Mouse (Mus musculus): ENCODE measurements at regions not wholly inside any gene's neighbourhood (a gene's known extent, or its start where the extent isn't known, plus 50 kb on each side); places are given as distances from the start of the nearest gene placed in this dataset.

DNA sequence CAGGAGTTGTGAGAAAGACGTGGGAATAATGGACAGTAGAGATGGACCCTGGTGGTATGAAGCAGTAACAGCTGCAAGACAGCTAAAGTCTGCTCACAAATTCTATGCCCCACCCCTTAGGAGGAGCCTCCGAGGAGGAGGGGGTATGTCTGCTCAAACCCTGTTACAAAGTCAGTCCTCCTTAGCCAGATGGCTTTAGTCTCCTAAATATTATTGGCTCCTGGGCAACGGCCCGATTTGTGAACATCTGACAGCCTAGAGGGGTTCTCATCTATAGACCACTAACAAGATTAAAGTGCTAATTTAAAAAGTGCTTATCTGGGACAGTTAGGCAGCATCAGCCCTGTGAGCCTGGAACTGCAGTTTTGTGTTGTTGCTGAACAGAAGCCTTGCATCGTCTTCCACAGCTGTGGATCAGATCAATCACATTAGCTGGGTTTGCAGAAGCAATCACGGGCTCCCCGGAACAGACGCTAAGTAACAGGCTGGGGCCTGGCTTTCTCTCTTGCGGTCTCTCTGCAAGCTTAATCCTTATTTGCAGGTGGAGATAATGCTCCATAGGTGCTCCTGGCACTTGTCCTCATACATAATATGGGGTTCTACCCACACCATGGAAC lies 339.3 kb downstream of the Rnf144a start:
- no peaks in the 10 kb centered on the region for H3K27me3 ChIP-seq (ENCODE audit: control insufficient read depth, insufficient read depth, low read length, poor library complexity, severe bottlenecking)
- TF ChIP-seq EP300 (IDR thresholded peaks at IDR 0.05; ENCODE audit: insufficient read depth, low read depth, low read length) = no peak
- H3K9ac ChIP-seq (ENCODE audit: low read depth, poor library complexity, severe bottlenecking) = no peak overlapping the region
- H3K27ac ChIP-seq (ENCODE audit: insufficient read depth, low read length) = no peak overlapping the region
- no peak overlapping the region for H3K4me3 ChIP-seq (ENCODE audit: low read depth, low read length)
- no peaks in the 10 kb centered on the region for H3K4me1 ChIP-seq (ENCODE audit: control insufficient read depth, insufficient read depth, low read length)
- H3K9me3 ChIP-seq (replicated peaks; ENCODE audit: control insufficient read depth, insufficient read depth, low read length, poor library complexity, severe bottlenecking) = no peaks in the 10 kb centered on the region
- no peaks in the 10 kb centered on the region for H3K36me3 ChIP-seq (ENCODE audit: control insufficient read depth, insufficient read depth, low read length, poor library complexity, severe bottlenecking)

GRCm38 (mm10) chr12:26072180-26072579 lies 342.9 kb downstream of the Rnf144a start:
- Histone ChIP-seq H3K9me3 (replicated peaks; ENCODE audit: control insufficient read depth, insufficient read depth, low read length, poor library complexity, severe bottlenecking) (no peaks in the 10 kb centered on the region), H3K4me3 (ENCODE audit: low read depth, low read length) (no peak overlapping the region), H3K27ac (ENCODE audit: insufficient read depth, low read length) (no peak overlapping the region), H3K9ac (ENCODE audit: low read depth, poor library complexity, severe bottlenecking) (no peak overlapping the region), H3K27me3 (ENCODE audit: control insufficient read depth, insufficient read depth, low read length, poor library complexity, severe bottlenecking) (no peaks in the 10 kb centered on the region), H3K36me3 (ENCODE audit: control insufficient read depth, insufficient read depth, low read length, poor library complexity, severe bottlenecking) (no peaks in the 10 kb centered on the region), H3K4me1 (ENCODE audit: control insufficient read depth, insufficient read depth, low read length) (no peaks in the 10 kb centered on the region)
- no peak for TF ChIP-seq CTCF (IDR thresholded peaks at IDR 0.05; ENCODE audit: low read depth, low read length)
- no peak for TF ChIP-seq POLR2A (IDR thresholded peaks at IDR 0.05; ENCODE audit: insufficient read depth, low read length)
- TF ChIP-seq EP300 (IDR thresholded peaks at IDR 0.05; ENCODE audit: insufficient read depth, low read depth, low read length) = no peak

DNA sequence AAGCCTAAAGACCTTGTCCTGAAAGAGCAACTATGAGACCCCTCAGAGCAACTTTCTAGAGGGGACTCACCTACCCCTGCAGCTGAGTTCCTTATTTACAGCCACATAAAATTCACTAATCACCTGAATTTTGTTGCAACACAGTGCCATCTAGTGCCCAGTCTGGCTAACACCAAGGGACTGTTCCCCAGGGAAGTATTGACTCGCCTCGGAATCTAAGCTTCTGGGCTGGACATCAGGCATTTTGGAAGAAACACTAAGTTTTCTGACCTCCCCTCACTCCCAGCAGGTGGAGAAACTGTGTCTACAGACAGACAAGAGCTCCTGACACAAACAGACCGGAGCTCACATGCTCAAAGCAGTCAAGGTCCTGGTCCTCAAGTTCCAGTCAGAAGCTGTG lies 343.4 kb downstream of the Rnf144a start:
- H3K9ac ChIP-seq (ENCODE audit: low read depth, poor library complexity, severe bottlenecking) = no peak overlapping the region
- TF ChIP-seq POLR2A (IDR thresholded peaks at IDR 0.05; ENCODE audit: insufficient read depth, low read length) (no peak), CTCF (IDR thresholded peaks at IDR 0.05; ENCODE audit: low read depth, low read length) (peak; percentile 35), EP300 (IDR thresholded peaks at IDR 0.05; ENCODE audit: insufficient read depth, low read depth, low read length) (no peak)
- no peaks in the 10 kb centered on the region for H3K27me3 ChIP-seq (ENCODE audit: control insufficient read depth, insufficient read depth, low read length, poor library complexity, severe bottlenecking)

GRCm38 (mm10) chr12:26068685-26069008 lies 346.4 kb downstream of the Rnf144a start:
- no peaks in the 10 kb centered on the region for H3K4me1 ChIP-seq (ENCODE audit: control insufficient read depth, insufficient read depth, low read length)
- H3K4me3 ChIP-seq (ENCODE audit: low read depth, low read length) = no peak overlapping the region
- no peak overlapping the region for H3K27ac ChIP-seq (ENCODE audit: insufficient read depth, low read length)
- no peaks in the 10 kb centered on the region for H3K36me3 ChIP-seq (ENCODE audit: control insufficient read depth, insufficient read depth, low read length, poor library complexity, severe bottlenecking)
- TF ChIP-seq EP300 (IDR thresholded peaks at IDR 0.05; ENCODE audit: insufficient read depth, low read depth, low read length) (no peak), CTCF (IDR thresholded peaks at IDR 0.05; ENCODE audit: low read depth, low read length) (no peak), POLR2A (IDR thresholded peaks at IDR 0.05; ENCODE audit: insufficient read depth, low read length) (no peak)
- H3K9ac ChIP-seq (ENCODE audit: low read depth, poor library complexity, severe bottlenecking) = no peak overlapping the region
- no peaks in the 10 kb centered on the region for H3K9me3 ChIP-seq (replicated peaks; ENCODE audit: control insufficient read depth, insufficient read depth, low read length, poor library complexity, severe bottlenecking)
- H3K27me3 ChIP-seq (ENCODE audit: control insufficient read depth, insufficient read depth, low read length, poor library complexity, severe bottlenecking) = no peaks in the 10 kb centered on the region

More for the DNA sequence above, 343.4 kb downstream of the Rnf144a start:
- Histone ChIP-seq H3K27ac (ENCODE audit: insufficient read depth, low read length) (no peak overlapping the region), H3K9me3 (replicated peaks; ENCODE audit: control insufficient read depth, insufficient read depth, low read length, poor library complexity, severe bottlenecking) (no peaks in the 10 kb centered on the region), H3K4me3 (ENCODE audit: low read depth, low read length) (no peak overlapping the region), H3K36me3 (ENCODE audit: control insufficient read depth, insufficient read depth, low read length, poor library complexity, severe bottlenecking) (no peaks in the 10 kb centered on the region), H3K4me1 (ENCODE audit: control insufficient read depth, insufficient read depth, low read length) (no peaks in the 10 kb centered on the region)

- Histone ChIP-seq H3K9ac (ENCODE audit: low read depth, poor library complexity, severe bottlenecking) (no peak overlapping the region), H3K9me3 (replicated peaks; ENCODE audit: control insufficient read depth, insufficient read depth, low read length, poor library complexity, severe bottlenecking) (no peaks in the 10 kb centered on the region), H3K27me3 (ENCODE audit: control insufficient read depth, insufficient read depth, low read length, poor library complexity, severe bottlenecking) (no peaks in the 10 kb centered on the region), H3K36me3 (ENCODE audit: control insufficient read depth, insufficient read depth, low read length, poor library complexity, severe bottlenecking) (no peaks in the 10 kb centered on the region), H3K4me1 (ENCODE audit: control insufficient read depth, insufficient read depth, low read length) (no peaks in the 10 kb centered on the region), H3K27ac (ENCODE audit: insufficient read depth, low read length) (no peak overlapping the region), H3K4me3 (ENCODE audit: low read depth, low read length) (no peak overlapping the region)
- TF ChIP-seq CTCF (IDR thresholded peaks at IDR 0.05; ENCODE audit: low read depth, low read length) (no peak), EP300 (IDR thresholded peaks at IDR 0.05; ENCODE audit: insufficient read depth, low read depth, low read length) (peak; percentile 74)
Observed at GRCm38 (mm10) chr12:26067866-26068684, 347.0 kb downstream of the Rnf144a start.

DNA sequence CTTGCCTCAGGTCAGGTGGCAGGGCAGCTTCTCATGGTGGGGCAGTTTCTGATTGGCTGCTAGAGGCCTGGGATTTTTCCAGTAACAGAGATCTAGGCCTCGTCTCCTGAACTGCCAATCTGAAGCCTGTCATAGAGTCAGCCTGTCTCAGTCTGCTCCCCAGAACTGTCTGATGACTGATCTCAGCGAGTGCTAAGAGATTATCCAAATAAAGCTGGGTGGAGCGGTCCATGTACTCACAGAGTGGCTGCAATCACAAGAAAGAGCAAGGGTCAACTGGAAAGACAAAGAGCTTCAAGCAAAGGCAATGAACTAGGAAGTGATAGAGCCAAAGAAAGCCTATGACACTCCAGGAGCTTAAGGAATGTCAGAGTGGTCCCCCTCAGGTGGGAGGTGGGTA lies 354.7 kb downstream of the Rnf144a start:
- Histone ChIP-seq H3K9me3 (replicated peaks; ENCODE audit: control insufficient read depth, insufficient read depth, low read length, poor library complexity, severe bottlenecking) (no peaks in the 10 kb centered on the region), H3K4me3 (ENCODE audit: low read depth, low read length) (no peak overlapping the region), H3K9ac (ENCODE audit: low read depth, poor library complexity, severe bottlenecking) (no peak overlapping the region), H3K27ac (ENCODE audit: insufficient read depth, low read length) (no peak overlapping the region), H3K27me3 (ENCODE audit: control insufficient read depth, insufficient read depth, low read length, poor library complexity, severe bottlenecking) (no peaks in the 10 kb centered on the region), H3K4me1 (ENCODE audit: control insufficient read depth, insufficient read depth, low read length) (no peaks in the 10 kb centered on the region), H3K36me3 (ENCODE audit: control insufficient read depth, insufficient read depth, low read length, poor library complexity, severe bottlenecking) (no peaks in the 10 kb centered on the region)
- TF ChIP-seq POLR2A (IDR thresholded peaks at IDR 0.05; ENCODE audit: insufficient read depth, low read length) = no peak
- no peak for TF ChIP-seq EP300 (IDR thresholded peaks at IDR 0.05; ENCODE audit: insufficient read depth, low read depth, low read length)
- TF ChIP-seq CTCF (IDR thresholded peaks at IDR 0.05; ENCODE audit: low read depth, low read length) = no peak
